Mouse (Mus musculus) spleen, adult 2 months (tissue): ENCODE results near the gene Scarf1. TPM values are rescaled to one million over a fixed set of nuclear protein-coding genes. Genes with fewer than 3 reads are reported as not detected.

ENCODE experiments used
- DNase-seq, 2 experiments: peaks; one replicate each; pipeline versions ENCODE4 v3.0.0 to v3.0.0-alpha.2; 2012 to 2021; ENCODE audit warnings: low spot score in 2 of 2, low read depth in 1 of 2
- H3K27ac ChIP-seq: fragments of 200-500 bp; 2 replicates; pipeline ENCODE4 v1.5.1; 2012; ENCODE audit warnings: low read length, inconsistent platforms; ENCODE audit not compliant: insufficient read depth
- H3K27me3 ChIP-seq: fragments of 200-500 bp; 2 replicates; pipeline ENCODE4 v1.6.1; 2012; ENCODE audit warnings: mild to moderate bottlenecking, moderate library complexity, low read length, inconsistent platforms; ENCODE audit not compliant: control insufficient read depth, insufficient read depth
- H3K36me3 ChIP-seq: fragments of 200-500 bp; 2 replicates; pipeline ENCODE4 v1.6.1; 2012; ENCODE audit warnings: mild to moderate bottlenecking, low read length, inconsistent platforms; ENCODE audit not compliant: control insufficient read depth, insufficient read depth
- H3K4me1 ChIP-seq: fragments of 200-500 bp; 2 replicates; pipeline ENCODE4 v1.6.1; 2011; ENCODE audit warnings: inconsistent platforms; ENCODE audit not compliant: control insufficient read depth, insufficient read depth, insufficient read length
- H3K4me3 ChIP-seq: fragments of 200-500 bp; 2 replicates; pipeline ENCODE4 v1.5.1; 2011; ENCODE audit warnings: mild to moderate bottlenecking, inconsistent platforms; ENCODE audit not compliant: insufficient read depth, insufficient read length; ENCODE audit errors: extremely low read depth
- CTCF ChIP-seq: fragments of 200-500 bp; IDR thresholded peaks from 2 replicates; pipeline ENCODE4 v1.5.1; 2011; ENCODE audit warnings: mild to moderate bottlenecking, inconsistent platforms; ENCODE audit not compliant: insufficient read depth, insufficient read length, insufficient replicate concordance; ENCODE audit errors: extremely low read depth
- POLR2A ChIP-seq: fragments of 200-500 bp; IDR thresholded peaks from 2 replicates; pipeline ENCODE4 v1.6.1; 2011; ENCODE audit warnings: low read depth, low read length, inconsistent platforms
- WGBS: fragments of 180-500 bp; shearing (Covaris S2); methylation state at CpG from one replicate; pipeline ENCODE4 v1.1.7; 2018; 5-methylcytosine and 5-hydroxymethylcytosine counted together
- polyA plus RNA-seq: library from polyadenylated mRNA; depleted of rRNA; stranded (reverse); fragments of >200 nt; gene quantifications from 2 replicates; pipeline ENCODE4 v1.2.3, GENCODE M21; 2012

Gene Scarf1
- polyA plus RNA-seq, 1 experiment = 11.5 TPM

DNA sequence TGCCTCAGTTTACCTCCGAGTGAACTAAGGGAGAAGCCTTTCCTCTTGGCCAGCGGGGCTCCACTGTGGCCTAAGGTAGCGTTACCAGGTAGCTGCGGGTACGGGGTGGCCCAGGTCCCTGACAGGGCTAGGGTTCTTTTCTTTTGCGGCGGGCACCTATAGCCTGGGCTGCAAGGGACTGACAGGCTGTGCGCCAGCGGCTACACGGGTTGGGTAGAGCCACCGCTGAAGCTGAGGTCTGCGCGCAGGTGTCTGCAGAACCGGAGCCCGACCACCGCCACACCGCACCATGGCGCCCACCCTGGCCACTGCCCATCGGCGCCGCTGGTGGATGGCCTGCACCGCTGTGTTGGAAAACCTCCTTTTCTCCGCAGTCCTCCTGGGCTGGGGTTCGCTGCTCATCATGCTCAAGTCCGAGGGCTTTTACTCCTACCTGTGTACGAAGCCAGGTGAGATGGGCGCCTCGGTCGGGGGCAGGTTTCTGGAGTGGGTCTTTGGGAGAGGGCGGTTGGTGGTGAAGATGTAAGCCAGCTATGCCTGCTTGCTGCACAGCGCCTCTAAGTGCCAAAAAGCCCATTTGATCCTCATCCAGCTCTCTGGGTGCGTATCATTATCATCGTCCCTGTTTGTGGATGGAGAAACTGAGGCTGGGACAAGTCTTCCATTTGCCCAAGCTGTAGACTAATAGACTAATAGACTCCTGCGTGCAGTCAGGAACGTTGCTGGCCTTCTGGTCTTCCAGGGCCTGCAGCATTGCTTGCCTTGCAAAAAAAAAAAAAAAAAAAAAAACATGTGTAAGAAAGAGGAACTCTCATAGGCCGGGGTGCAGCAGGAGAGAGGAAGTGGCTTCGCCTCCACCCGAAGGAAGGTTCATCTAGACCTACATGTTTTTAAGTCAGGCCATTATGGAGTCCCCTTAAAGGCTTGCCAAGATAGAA lies 19.3 kb downstream of the Scarf1 start:
- TF ChIP-seq POLR2A (peak; percentile 39; the same call in 1 of the 2 replicates), CTCF (no peak)
- WGBS = 2% methylated on average over 38 of the region's 38 CpGs
- Histone ChIP-seq H3K27me3 (no peaks in the 10 kb centered on the region), H3K27ac (peak overlapping the region; percentile 98), H3K36me3 (0 out of 2 replicates have a peak, but pooled peaks cover 1% of the 10 kb centered on the region), H3K4me3 (peak overlapping the region; percentile 67), H3K4me1 (peaks cover 17% of the 10 kb centered on the region)
- DNase-seq = peak in 1 of 2 experiments; percentile 65

DNA sequence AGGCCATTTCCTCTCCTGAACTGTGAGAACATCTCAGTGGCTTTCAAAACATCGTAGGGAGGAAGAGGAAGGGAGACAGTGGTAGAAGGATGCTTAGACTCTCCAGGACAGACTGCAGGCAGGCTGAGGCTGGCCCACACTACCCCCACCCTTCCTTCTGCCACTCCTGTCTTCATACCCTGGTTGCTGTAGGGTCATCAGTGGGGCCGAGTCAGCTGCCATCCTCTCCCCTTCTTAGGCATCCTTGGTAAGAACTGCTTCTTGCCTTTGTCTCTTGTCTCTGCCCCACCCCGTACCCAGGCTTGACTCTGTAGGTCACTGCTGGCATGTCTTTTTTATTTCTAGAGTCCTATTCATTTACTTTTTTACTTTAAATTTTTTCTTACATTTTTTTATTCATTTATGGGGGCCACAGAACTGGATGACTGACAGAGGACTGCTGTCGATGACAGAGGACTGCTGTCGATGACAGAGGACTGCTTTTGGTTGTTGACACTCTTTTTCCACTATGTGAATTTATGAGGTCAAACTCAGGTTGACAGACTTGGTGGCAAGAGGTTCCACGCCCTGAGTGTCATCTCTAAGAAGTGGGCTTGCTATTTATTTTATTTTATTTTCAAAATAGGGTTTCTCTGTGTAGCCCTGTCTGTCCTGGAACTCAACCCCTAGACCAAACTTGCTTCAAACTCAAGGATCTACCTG lies 20.1 kb downstream of the Scarf1 start:
- TF ChIP-seq POLR2A (no peak), CTCF (no peak)
- Histone ChIP-seq H3K27me3 (no peaks in the 10 kb centered on the region), H3K4me1 (peaks cover 26% of the 10 kb centered on the region), H3K4me3 (peak overlapping the region; percentile 67), H3K36me3 (0 out of 2 replicates have a peak, but pooled peaks cover 1% of the 10 kb centered on the region), H3K27ac (peak overlapping the region; percentile 98)
- 26% methylated on average over 6 of the region's 6 CpGs for WGBS
- DNase-seq = no peak

- Histone ChIP-seq H3K27ac (peak overlapping the region; percentile 98), H3K27me3 (no peaks in the 10 kb centered on the region), H3K4me1 (peaks cover 34% of the 10 kb centered on the region), H3K36me3 (0 out of 2 replicates have a peak, but pooled peaks cover 1% of the 10 kb centered on the region), H3K4me3 (no peak overlapping the region)
- 47% methylated on average over 4 of the region's 4 CpGs for WGBS
- no peak for DNase-seq
- TF ChIP-seq CTCF (no peak), POLR2A (no peak)
Measured at GRCm38 (mm10) chr11:75534286-75535033, 21.1 kb downstream of the Scarf1 start.

DNA sequence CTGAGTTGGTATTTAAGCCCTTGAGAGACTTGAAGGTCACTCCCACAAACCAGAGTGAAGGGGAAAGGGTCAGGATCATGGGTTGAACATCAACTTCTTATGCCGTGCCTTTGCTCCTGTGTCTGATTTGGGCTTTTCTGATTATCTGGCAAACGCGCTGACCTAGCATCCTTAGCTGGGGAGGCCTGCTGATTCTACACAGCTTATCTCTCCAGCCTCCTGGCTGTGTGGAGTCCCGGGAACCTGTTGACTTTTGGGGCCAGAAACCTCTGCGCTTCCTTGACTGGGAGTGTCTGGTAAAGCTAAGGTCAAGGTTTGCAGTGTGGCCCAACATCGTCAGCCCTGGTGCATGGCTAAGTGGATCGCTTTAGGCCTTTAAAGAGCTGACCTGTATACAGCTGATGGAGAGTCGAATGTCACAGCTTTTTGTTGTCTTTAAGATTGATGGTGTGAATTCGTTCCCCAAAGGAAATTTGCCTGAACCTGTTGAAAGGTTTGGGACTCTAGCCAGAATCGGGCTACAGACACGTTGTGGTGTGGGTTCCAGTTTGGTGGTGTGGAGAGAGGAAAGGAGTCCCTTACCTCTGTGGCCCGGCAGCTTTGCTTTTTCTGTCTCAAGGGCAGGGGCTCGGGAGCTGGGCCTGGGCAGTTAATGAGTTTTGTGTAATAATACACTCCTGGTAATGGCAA lies 21.9 kb downstream of the Scarf1 start:
- peaks cover 3% of the 10 kb centered on the region; the same call in 1 of the 2 replicates for H3K36me3 ChIP-seq
- H3K4me3 ChIP-seq = no peak overlapping the region
- no peaks in the 10 kb centered on the region for H3K27me3 ChIP-seq
- H3K4me1 ChIP-seq = peaks cover 37% of the 10 kb centered on the region
- 0 out of 2 replicates have a peak overlapping the region, but pooled peaks have one; percentile 8 for H3K27ac ChIP-seq
- TF ChIP-seq POLR2A = no peak
- no peak for TF ChIP-seq CTCF
- DNase-seq = no peak
- WGBS = 61% methylated on average over 13 of the region's 13 CpGs

DNA sequence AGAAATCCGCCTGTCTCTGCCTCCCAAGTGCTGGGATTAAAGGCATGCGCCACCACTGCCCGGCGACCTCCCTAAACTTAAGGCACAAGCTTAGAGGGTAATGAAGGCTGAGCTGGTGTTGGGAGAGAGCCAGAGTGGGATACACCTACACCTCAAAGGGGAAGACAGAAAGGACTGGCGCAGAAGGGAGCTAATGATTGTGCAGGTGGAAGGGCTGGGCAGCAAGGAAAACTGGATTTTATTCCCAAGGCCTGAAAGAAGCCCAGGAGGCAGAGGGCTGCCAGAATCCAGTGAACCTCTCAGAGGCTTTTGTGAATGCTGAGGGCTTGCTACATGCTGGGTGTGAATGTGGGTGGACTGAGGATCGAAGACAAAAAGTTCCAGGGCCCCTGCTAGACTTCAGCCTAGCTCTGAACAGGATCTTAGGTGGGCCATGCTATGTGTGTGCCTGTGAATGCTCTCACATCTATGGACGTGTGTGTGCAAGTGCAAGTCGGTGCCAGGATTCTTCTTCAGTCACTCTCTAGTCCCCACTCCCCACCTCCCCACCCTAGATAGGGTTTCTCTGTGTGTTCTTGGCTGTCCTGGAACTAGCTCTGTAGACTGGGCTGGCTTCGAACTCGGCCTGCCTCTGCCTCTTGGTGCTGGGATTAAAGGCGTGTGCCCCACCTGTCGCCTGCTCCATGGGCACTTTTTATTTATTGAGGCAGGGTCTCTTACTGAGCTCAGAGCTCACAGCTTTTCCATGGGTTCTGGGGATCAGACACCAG lies 23.1 kb downstream of the Scarf1 start:
- peaks cover 4% of the 10 kb centered on the region; the same call in 1 of the 2 replicates for H3K36me3 ChIP-seq
- peaks cover 49% of the 10 kb centered on the region for H3K4me1 ChIP-seq
- WGBS = 91% methylated on average over 12 of the region's 12 CpGs
- H3K4me3 ChIP-seq = no peak overlapping the region
- DNase-seq = no peak
- no peak for TF ChIP-seq CTCF
- TF ChIP-seq POLR2A = no peak
- no peaks in the 10 kb centered on the region for H3K27me3 ChIP-seq
- H3K27ac ChIP-seq = no peak overlapping the region
